Mouse (Mus musculus) small intestine, adult 10 weeks (tissue): ENCODE data around the gene Ucn3. TPM values are rescaled to one million over a fixed set of nuclear protein-coding genes. Genes with fewer than 3 reads are reported as not detected.

Experiments used
- polyA plus RNA-seq: library from polyadenylated mRNA; stranded (reverse); fragments of 350-450 nt; fragmentation: Illumina TruSeq; extraction: RNeasy Lipid Tissue Mini Kit (QIAGEN cat#74804); gene quantifications from one replicate; pipeline ENCODE4 v1.2.3, GENCODE M21; 2014; ENCODE audit warnings: low replicate concordance

Gene Ucn3
- not detected for polyA plus RNA-seq

GRCm38 (mm10) chr13:3945249-3945648 lies at the start of gene Ucn3:
Gene Ucn3 (minus strand): TSS chr13:3945349.

GRCm38 (mm10) chr13:3917571-3918311 lies 27.4 kb downstream of the Ucn3 start, which contains the start of the genes Net1 and Tubal3:
Gene Net1 (minus strand): TSS chr13:3918220.
Gene Tubal3 (plus strand): TSS chr13:3918274.

Other genes starting within 250 kb of the Ucn3 start
- not detected for gene Calml3, start 141.0 kb downstream of the Ucn3 start, polyA plus RNA-seq
- gene Calm4, start 107.6 kb downstream of the Ucn3 start, polyA plus RNA-seq = not detected
- gene Calm5, start 91.2 kb downstream of the Ucn3 start, polyA plus RNA-seq = not detected
- gene Net1, start 27.1 kb downstream of the Ucn3 start, polyA plus RNA-seq = 648 TPM
- gene Tubal3, start 27.1 kb downstream of the Ucn3 start, polyA plus RNA-seq = 104 TPM
- gene Akr1c14, start 103.7 kb upstream of the Ucn3 start, polyA plus RNA-seq = 213 TPM
- gene Akr1c18, start 205.3 kb upstream of the Ucn3 start, polyA plus RNA-seq = not detected
- gene Akr1c13, start 245.8 kb upstream of the Ucn3 start, polyA plus RNA-seq = 835 TPM